Mouse (Mus musculus): Measurements from ENCODE around the gene Dlg3.

- TF ChIP-seq ZNF384 (IDR thresholded peaks at IDR 0.05; ENCODE audit: low read depth, low read length) (no peak), HCFC1 (IDR thresholded peaks at IDR 0.05; ENCODE audit: borderline replicate concordance, insufficient read depth, low read length) (no peak), ZC3H11A (IDR thresholded peaks at IDR 0.05; ENCODE audit: borderline replicate concordance, low read depth, low read length) (no peak), CHD2 (IDR thresholded peaks at IDR 0.05; ENCODE audit: low read depth, low read length) (no peak)
Measured at GRCm38 (mm10) chrX:100778397-100778796, 10.9 kb downstream of the Dlg3 start.

Data from ES-E14 (cell line).